Mouse (Mus musculus): ENCODE measurements at regions not wholly inside any gene's neighbourhood (a gene's known extent, or its start where the extent isn't known, plus 50 kb on each side); places are given as distances from the start of the nearest gene placed in this dataset.
"Not testable (repeated sequence)": the region's sequence is repeated elsewhere in the genome, so short reads cannot be mapped to it uniquely, and the experiment has no call there.

DNA sequence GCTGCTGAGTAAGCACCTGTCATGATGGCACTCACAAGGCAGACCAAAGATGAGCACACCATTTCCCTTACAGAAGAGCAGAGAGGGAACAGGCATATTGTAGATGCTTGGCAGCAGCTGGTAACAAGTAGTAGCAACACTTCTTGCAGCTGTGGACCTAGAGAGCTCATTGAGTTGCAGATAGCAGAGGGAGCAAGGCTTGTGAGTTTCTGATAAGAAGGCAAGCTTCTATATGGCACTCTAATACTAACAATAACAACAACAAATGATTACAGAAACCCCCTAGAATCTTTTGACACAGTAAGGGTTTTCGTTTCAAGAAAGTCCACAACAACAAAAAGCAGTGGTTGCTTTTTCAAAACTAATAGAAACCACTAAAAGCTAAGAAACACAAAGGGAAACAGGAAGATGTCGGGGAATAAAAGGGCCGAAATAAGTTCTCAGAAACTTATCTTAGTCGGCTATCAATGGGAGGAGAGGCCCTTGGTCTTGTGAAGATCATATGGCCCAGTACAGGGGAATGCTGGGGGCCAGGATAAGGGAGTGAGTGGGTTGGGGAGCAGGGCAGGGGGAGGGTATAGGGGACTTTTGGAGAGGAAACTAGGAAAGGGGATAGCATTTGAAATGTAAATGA, 248.5 kb upstream of the Tusc1 start:
- DNase-seq (ENCODE audit: low spot score in 2 of 2) = no peak

- no peak for DNase-seq (ENCODE audit: low spot score in 2 of 2)
Observed at GRCm38 (mm10) chr4:93579343-93579742, 244.0 kb upstream of the Tusc1 start.

- DNase-seq (ENCODE audit: low spot score in 2 of 2) = no peak
Observed at GRCm38 (mm10) chr4:93567487-93568259, 232.4 kb upstream of the Tusc1 start.

- DNase-seq (ENCODE audit: low spot score in 2 of 2) = no peak
Observed at GRCm38 (mm10) chr4:93555787-93556760, 220.8 kb upstream of the Tusc1 start.

- not testable (repeated sequence) for DNase-seq (ENCODE audit: low spot score in 2 of 2)
Observed at GRCm38 (mm10) chr4:93555181-93555580, 219.9 kb upstream of the Tusc1 start.

DNA sequence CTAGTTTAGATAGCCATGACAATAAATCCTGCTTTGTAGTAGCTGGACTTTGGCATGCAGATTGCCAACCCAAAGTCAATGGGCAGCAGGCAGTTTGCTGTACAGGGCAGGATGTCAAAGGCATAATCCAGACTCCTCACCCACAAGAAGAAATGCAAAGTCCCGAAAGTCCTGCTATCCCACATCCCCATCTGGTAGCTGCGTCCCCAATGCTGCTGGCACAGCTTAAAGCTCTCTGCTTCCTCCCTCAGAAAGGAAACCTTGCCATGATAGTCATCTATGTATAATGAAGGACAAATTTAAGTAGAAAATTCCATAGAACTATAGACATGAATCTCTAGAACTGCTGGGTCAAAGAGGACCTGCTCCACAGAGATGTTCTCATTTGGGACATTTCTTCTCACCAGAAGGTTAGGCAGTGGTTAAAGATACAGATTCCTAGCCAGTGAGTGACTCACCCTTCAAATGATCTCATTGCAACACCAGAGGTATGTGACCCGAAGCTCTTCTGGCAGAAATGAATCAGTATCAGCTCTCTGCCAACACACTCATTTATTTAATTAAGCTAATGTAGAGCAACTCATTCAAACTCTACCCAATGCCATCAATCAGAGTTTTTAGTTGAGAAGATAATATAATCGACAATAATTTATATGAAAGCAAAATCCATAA, 217.3 kb upstream of the Tusc1 start:
- DNase-seq (ENCODE audit: low spot score in 2 of 2) = no peak

GRCm38 (mm10) chr4:93551086-93551485, 215.8 kb upstream of the Tusc1 start:
- DNase-seq (ENCODE audit: low spot score in 2 of 2) = no peak

DNA sequence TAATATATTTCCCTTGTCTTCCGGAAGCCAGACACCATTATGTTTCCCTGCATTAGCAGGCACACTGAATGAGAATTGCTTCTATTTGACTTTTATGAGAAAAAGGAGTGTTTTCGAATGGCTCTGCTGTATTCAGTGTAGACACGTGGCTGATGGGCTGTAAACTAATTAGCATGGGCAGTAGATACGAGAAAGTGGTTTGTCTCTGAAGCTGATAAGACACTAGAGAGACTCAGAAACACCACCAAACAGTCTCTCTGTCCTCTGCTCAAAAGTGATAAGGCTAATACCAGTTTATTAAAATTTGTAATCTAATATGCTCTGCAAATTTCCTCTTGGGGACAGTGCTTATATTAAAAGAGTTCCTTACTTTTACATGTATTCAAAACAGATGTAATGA, 205.3 kb upstream of the Tusc1 start:
- no peak for DNase-seq (ENCODE audit: low spot score in 2 of 2)

DNA sequence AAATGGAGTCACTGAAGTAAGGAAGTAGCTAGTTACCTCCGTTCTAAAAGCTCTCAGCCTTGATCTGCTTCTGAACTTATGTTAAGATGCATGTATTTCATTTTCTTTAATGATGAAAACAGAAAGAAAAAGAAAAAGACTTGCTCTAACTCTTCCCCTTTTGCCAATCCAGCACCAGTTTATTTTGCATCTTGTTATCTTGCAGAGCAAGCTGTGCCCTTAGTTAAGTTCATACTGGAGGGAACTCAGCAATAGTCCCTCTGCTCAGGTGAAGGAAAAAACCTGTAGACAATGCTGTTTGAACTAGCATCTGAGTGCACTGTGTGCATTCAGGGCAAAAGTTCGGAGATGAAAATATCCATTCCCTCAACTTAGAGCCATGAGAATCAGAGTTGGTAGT, 192.1 kb upstream of the Tusc1 start:
- DNase-seq (ENCODE audit: low spot score in 2 of 2) = no peak

GRCm38 (mm10) chr4:93520454-93521100, 185.3 kb upstream of the Tusc1 start:
- DNase-seq (ENCODE audit: low spot score in 2 of 2) = no peak

DNA sequence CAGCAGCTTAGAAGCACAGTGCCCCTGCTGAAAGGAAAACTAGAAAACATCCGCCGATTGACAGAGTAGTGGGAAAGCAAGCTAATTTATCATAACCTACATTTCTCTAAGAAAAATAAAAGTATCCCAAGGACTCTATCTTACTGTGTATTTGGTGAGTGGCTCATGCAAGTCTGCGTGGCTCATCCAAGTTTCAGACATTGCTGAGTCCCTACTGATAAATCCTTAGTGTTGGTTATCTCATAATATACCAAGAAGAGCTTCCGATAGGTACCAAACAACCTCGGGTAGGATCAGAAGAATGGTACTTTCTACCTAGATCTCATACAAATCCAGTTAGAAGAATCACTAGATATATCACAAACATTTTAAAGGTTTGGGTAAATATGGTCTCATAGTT, 183.6 kb upstream of the Tusc1 start:
- no peak for DNase-seq (ENCODE audit: low spot score in 2 of 2)

GRCm38 (mm10) chr4:93510771-93511170, 175.5 kb upstream of the Tusc1 start:
- no peak for DNase-seq (ENCODE audit: low spot score in 2 of 2)

DNA sequence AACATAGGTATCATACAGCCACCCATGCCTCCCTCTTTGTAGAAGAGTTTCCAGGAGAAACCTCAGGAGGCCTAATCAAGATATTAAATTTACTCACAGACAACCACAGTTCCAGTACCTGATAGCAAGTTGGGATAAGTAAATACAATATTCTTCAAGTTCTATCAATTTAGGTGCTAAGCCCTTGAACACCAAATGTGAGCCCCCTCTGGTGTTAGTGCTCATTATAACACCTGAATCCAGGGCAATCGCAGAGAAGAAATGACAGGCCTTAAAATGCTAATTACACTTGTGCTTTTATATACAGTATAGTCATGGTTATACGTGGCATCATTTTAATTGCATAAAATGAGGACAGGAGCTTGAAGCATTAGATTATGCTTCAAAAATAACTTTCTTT, 161.6 kb upstream of the Tusc1 start:
- no peak for DNase-seq (ENCODE audit: low spot score in 2 of 2)

DNA sequence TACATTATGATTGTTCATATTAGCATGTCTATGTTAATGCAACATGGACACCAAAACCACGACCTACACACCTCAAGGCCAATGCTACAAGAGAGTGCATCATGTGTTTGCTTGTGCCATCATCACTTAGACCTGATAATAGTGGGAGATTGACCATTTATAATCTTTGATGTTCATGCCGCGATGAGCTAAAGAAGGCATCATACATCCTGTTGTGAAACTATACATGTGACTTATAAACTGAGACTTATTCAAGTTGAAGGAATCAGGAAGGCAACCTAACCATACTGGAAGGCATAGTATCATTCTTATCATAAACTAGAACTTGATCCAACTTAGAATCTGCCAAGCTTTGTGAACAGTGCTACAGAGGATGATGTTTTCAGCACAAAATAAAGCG, 159.0 kb upstream of the Tusc1 start:
- no peak for DNase-seq (ENCODE audit: low spot score in 2 of 2)

- DNase-seq (ENCODE audit: low spot score in 2 of 2) = no peak
Observed at GRCm38 (mm10) chr4:93493905-93494304, 158.6 kb upstream of the Tusc1 start.

GRCm38 (mm10) chr4:93493326-93493725, 158.0 kb upstream of the Tusc1 start:
- no peak for DNase-seq (ENCODE audit: low spot score in 2 of 2)

GRCm38 (mm10) chr4:93488570-93488969, 153.3 kb upstream of the Tusc1 start:
- no peak for DNase-seq (ENCODE audit: low spot score in 2 of 2)

- no peak for DNase-seq (ENCODE audit: low spot score in 2 of 2)
Observed at GRCm38 (mm10) chr4:93486455-93486854, 151.1 kb upstream of the Tusc1 start.

- no peak for DNase-seq (ENCODE audit: low spot score in 2 of 2)
Observed at GRCm38 (mm10) chr4:93481247-93481646, 145.9 kb upstream of the Tusc1 start.

GRCm38 (mm10) chr4:93477189-93477767, 142.0 kb upstream of the Tusc1 start:
- DNase-seq (ENCODE audit: low spot score in 2 of 2) = no peak
